Mouse (Mus musculus) MEL (cell line): Measurements from ENCODE around the gene Ttll11. TPM values are rescaled to one million over a fixed set of nuclear protein-coding genes. Genes with fewer than 3 reads are reported as not detected.

Experiments
- DNase-seq: peaks from one replicate; pipeline ENCODE4 v3.0.0; 2011; ENCODE audit warnings: low read depth, low spot score
- H3K27ac ChIP-seq: 2 replicates; pipeline ENCODE4 v1.5.1; 2012; ENCODE audit warnings: low read depth, mild to moderate bottlenecking, control low read depth, low read length, moderate library complexity; ENCODE audit not compliant: control insufficient read depth
- H3K27me3 ChIP-seq, 2 experiments: fragments of 150-350 bp in 1 of 2; sonication (generic) in 1 of 2; 2 replicates each; pipeline ENCODE4 v1.6.1; 2012; ENCODE audit warnings: low read length in 2 of 2, mild to moderate bottlenecking in 2 of 2, improper control_type of control experiment in 1 of 2, moderate library complexity in 1 of 2; ENCODE audit not compliant: insufficient read depth in 2 of 2, control insufficient read depth in 1 of 2
- H3K36me3 ChIP-seq, 2 experiments: 2 replicates each; pipeline ENCODE4 v1.6.1; 2012 to 2014; ENCODE audit warnings: low read length in 2 of 2, improper control_type of control experiment in 1 of 2, inconsistent platforms in 1 of 2, mild to moderate bottlenecking in 1 of 2; ENCODE audit not compliant: insufficient read depth in 2 of 2, control insufficient read depth in 1 of 2
- H3K4me1 ChIP-seq, 2 experiments: fragments of 150-350 bp in 1 of 2; sonication (generic) in 1 of 2; 2 replicates each; pipeline ENCODE4 v1.6.1; 2012; ENCODE audit warnings: low read length in 2 of 2, improper control_type of control experiment in 1 of 2, mild to moderate bottlenecking in 1 of 2; ENCODE audit not compliant: insufficient read depth in 2 of 2, control insufficient read depth in 1 of 2
- H3K4me3 ChIP-seq, 2 experiments: fragments of 150-350 bp in 1 of 2; sonication (generic) in 1 of 2; 2 replicates each; pipeline ENCODE4 v1.5.1; 2012; ENCODE audit warnings: low read depth in 2 of 2, low read length in 2 of 2, mild to moderate bottlenecking in 2 of 2, moderate library complexity in 2 of 2, control low read depth in 1 of 2, improper control_type of control experiment in 1 of 2; ENCODE audit not compliant: control insufficient read depth in 1 of 2, insufficient read depth in 1 of 2
- H3K79me2 ChIP-seq: 2 replicates; pipeline ENCODE4 v1.6.1; 2012; ENCODE audit warnings: mild to moderate bottlenecking, low read length, moderate library complexity; ENCODE audit not compliant: control insufficient read depth, poor library complexity, insufficient read depth
- H3K9ac ChIP-seq: 2 replicates; pipeline ENCODE4 v1.6.1; 2012; ENCODE audit warnings: low read depth, mild to moderate bottlenecking, control low read depth, low read length, moderate library complexity; ENCODE audit not compliant: control insufficient read depth, poor library complexity, severe bottlenecking
- H3K9me3 ChIP-seq: fragments of 150-350 bp; sonication (generic); replicated peaks from 2 replicates; pipeline ENCODE4 v1.6.1; 2012; ENCODE audit warnings: mild to moderate bottlenecking, low read length, improper control_type of control experiment, moderate library complexity; ENCODE audit not compliant: insufficient read depth
- CHD1 ChIP-seq: IDR thresholded peaks from 2 replicates; pipeline ENCODE4 v1.6.1; 2012; ENCODE audit warnings: low read depth, mild to moderate bottlenecking, inconsistent platforms, low read length, improper control_type of control experiment
- CHD2 ChIP-seq: IDR thresholded peaks from 2 replicates; pipeline ENCODE4 v1.6.1; 2011; ENCODE audit warnings: low read length, improper control_type of control experiment
- CTCF ChIP-seq, 3 experiments: IDR thresholded peaks in 2 of 3; conservative IDR thresholded peaks in 1 of 3; 2 replicates each; pipeline ENCODE4 v1.5.1; 2011 to 2012; ENCODE audit warnings: low read length in 3 of 3, low read depth in 2 of 3, mild to moderate bottlenecking in 2 of 3, improper control_type of control experiment in 1 of 3, inconsistent platforms in 1 of 3, mixed read lengths in 1 of 3, moderate library complexity in 1 of 3; ENCODE audit not compliant: control insufficient read depth in 1 of 3, insufficient read depth in 1 of 3, poor library complexity in 1 of 3, severe bottlenecking in 1 of 3
- ELF1 ChIP-seq: IDR thresholded peaks from 2 replicates; pipeline ENCODE4 v1.6.1; 2014; ENCODE audit warnings: low read depth, mild to moderate bottlenecking, inconsistent platforms, low read length, improper control_type of control experiment, moderate library complexity
- EP300 ChIP-seq, 2 experiments: IDR thresholded peaks; 2 replicates each; pipeline ENCODE4 v1.6.1; 2011; ENCODE audit warnings: improper control_type of control experiment in 2 of 2, low read length in 2 of 2, low read depth in 1 of 2, mild to moderate bottlenecking in 1 of 2
- ETS1 ChIP-seq: IDR thresholded peaks from 2 replicates; pipeline ENCODE4 v1.6.1; 2012; ENCODE audit warnings: low read depth, mild to moderate bottlenecking, inconsistent platforms, low read length, improper control_type of control experiment, moderate library complexity
- MEF2A ChIP-seq: IDR thresholded peaks from 2 replicates; pipeline ENCODE4 v1.6.1; 2014; ENCODE audit warnings: low read depth, mild to moderate bottlenecking, inconsistent platforms, low read length, improper control_type of control experiment; ENCODE audit not compliant: poor library complexity, insufficient replicate concordance, severe bottlenecking; ENCODE audit errors: extremely low read depth
- MYC ChIP-seq: IDR thresholded peaks from 2 replicates; pipeline ENCODE4 v1.6.1; 2011; ENCODE audit warnings: low read depth, mild to moderate bottlenecking, low read length, improper control_type of control experiment, moderate library complexity
- NELFE ChIP-seq: IDR thresholded peaks from 2 replicates; pipeline ENCODE4 v1.6.1; 2011; ENCODE audit warnings: low read depth, low read length, improper control_type of control experiment
- NRF1 ChIP-seq: IDR thresholded peaks from 2 replicates; pipeline ENCODE4 v1.6.1; 2014; ENCODE audit warnings: low read depth, mild to moderate bottlenecking, inconsistent platforms, low read length, improper control_type of control experiment, moderate library complexity; ENCODE audit not compliant: poor library complexity, insufficient read depth, severe bottlenecking
- POLR2AphosphoS2 ChIP-seq: IDR thresholded peaks from 2 replicates; pipeline ENCODE4 v1.6.1; 2011; ENCODE audit warnings: low read length, improper control_type of control experiment
- POLR2AphosphoS5 ChIP-seq: IDR thresholded peaks from 2 replicates; pipeline ENCODE4 v1.6.1; 2012; ENCODE audit warnings: low read depth, borderline replicate concordance, mild to moderate bottlenecking, inconsistent platforms, low read length, moderate library complexity, mixed read lengths
- RAD21 ChIP-seq: IDR thresholded peaks from 2 replicates; pipeline ENCODE4 v1.6.1; 2011; ENCODE audit warnings: mild to moderate bottlenecking, low read depth, low read length, improper control_type of control experiment
- SIN3A ChIP-seq: IDR thresholded peaks from 2 replicates; pipeline ENCODE4 v1.6.1; 2012; ENCODE audit warnings: low read length, improper control_type of control experiment, inconsistent platforms
- SMC3 ChIP-seq: IDR thresholded peaks from 2 replicates; pipeline ENCODE4 v1.6.1; 2011; ENCODE audit warnings: low read depth, low read length, improper control_type of control experiment
- TAL1 ChIP-seq: IDR thresholded peaks from 2 replicates; pipeline ENCODE4 v1.6.1; 2012; ENCODE audit warnings: mild to moderate bottlenecking, inconsistent platforms, low read length, moderate library complexity, mixed read lengths
- TBP ChIP-seq: IDR thresholded peaks from 2 replicates; pipeline ENCODE4 v1.8.0; 2011; ENCODE audit warnings: low read depth, low read length, improper control_type of control experiment
- ZMIZ1 ChIP-seq: IDR thresholded peaks from 2 replicates; pipeline ENCODE4 v1.6.1; 2012; ENCODE audit warnings: low read depth, mild to moderate bottlenecking, inconsistent platforms, low read length, improper control_type of control experiment, moderate library complexity
- ZNF384 ChIP-seq: IDR thresholded peaks from 2 replicates; pipeline ENCODE4 v1.6.1; 2012; ENCODE audit warnings: low read depth, mild to moderate bottlenecking, inconsistent platforms, low read length, improper control_type of control experiment
- polyA plus RNA-seq, 2 experiments: library from polyadenylated mRNA; stranded (reverse) in 1 of 2; unstranded in 1 of 2; fragments of >175 nt in 1 of 2; fragments of >200 nt in 1 of 2; gene quantifications; 2 replicates each; pipeline versions ENCODE4 v1.2.1 to v1.2.4; 2012; ENCODE audit warnings: low replicate concordance in 2 of 2, low read depth in 1 of 2; ENCODE audit not compliant: insufficient read length in 2 of 2, insufficient read depth in 1 of 2, missing spikeins in 1 of 2
- total RNA-seq: library from RNA; depleted of rRNA; stranded (reverse); fragments of 300-350 nt; gene quantifications from 2 replicates; pipeline ENCODE4 v1.2.3, GENCODE M21; 2012

The Ttll11 gene
- total and polyA plus RNA-seq, 3 experiments: 1.2 to 2.5 TPM; not detected in 1

DNA sequence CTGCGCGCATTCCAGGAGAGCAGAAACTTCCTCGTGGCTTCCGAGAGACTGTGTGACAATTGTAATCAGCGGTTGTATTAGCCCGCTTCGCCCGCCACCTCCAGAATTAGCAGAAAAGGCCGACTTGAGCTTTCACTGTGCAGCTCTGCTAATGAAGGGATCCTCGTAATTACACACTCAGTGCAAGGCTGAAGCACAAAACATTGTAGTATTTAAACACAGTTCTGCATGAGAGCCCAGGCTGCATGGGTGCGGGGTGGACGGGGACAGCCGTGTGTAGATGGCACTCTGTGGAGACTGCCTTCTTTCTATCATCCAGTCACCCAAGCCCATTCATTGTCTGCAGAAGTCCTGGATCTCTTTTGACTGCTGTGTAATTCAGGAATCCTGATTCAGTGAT is 173.8 kb downstream of the Ttll11 start:
- no peak overlapping the region for H3K27ac ChIP-seq
- H3K9ac ChIP-seq: no peak overlapping the region
- H3K4me1 ChIP-seq: no peaks in the 10 kb centered on the region
- no peak overlapping the region for H3K4me3 ChIP-seq
- H3K27me3 ChIP-seq: no peaks in the 10 kb centered on the region
- H3K9me3 ChIP-seq: no peaks in the 10 kb centered on the region
- H3K79me2 ChIP-seq: no peaks in the 10 kb centered on the region
- TF ChIP-seq TBP (no peak), ELF1 (no peak), ZNF384 (no peak), MYC (no peak), EP300 (IDR thresholded peaks at IDR 0.05; ENCODE audit: low read depth in 1 of 2, low read length in 2 of 2) (no peak), CHD2 (no peak), CHD1 (no peak), TAL1 (no peak), POLR2AphosphoS2 (no peak), SMC3 (no peak), RAD21 (no peak)
- no peaks in the 10 kb centered on the region for H3K36me3 ChIP-seq
- no peak for DNase-seq

GRCm38 (mm10) chr2:35803095-35803494 is 176.6 kb downstream of the Ttll11 start:
- Histone ChIP-seq H3K4me1 (no peaks in the 10 kb centered on the region), H3K36me3 (no peaks in the 10 kb centered on the region), H3K4me3 (no peak overlapping the region), H3K9me3 (no peaks in the 10 kb centered on the region), H3K27ac (no peak overlapping the region), H3K9ac (no peak overlapping the region)
- no peak for DNase-seq
- TF ChIP-seq NRF1 (no peak), ZNF384 (no peak), POLR2AphosphoS5 (no peak), ETS1 (no peak), ZMIZ1 (no peak), CHD1 (no peak), CTCF (IDR thresholded peaks at IDR 0.05 in 2 of 3, conservative IDR thresholded peaks at IDR 0.05 in 1 of 3; ENCODE audit: control insufficient read depth in 1 of 3, insufficient read depth in 1 of 3, low read depth in 2 of 3, low read length in 3 of 3, poor library complexity in 1 of 3, severe bottlenecking in 1 of 3) (no peak), SIN3A (no peak)
- TF ChIP-seq, all 39 proteins: peak for 0
- Histone ChIP-seq H3K79me2 (no peaks in the 10 kb centered on the region), H3K27me3 (no peaks in the 10 kb centered on the region)

- Histone ChIP-seq H3K9me3 (no peaks in the 10 kb centered on the region), H3K36me3 (no peaks in the 10 kb centered on the region), H3K79me2 (no peaks in the 10 kb centered on the region), H3K4me3 (no peak overlapping the region), H3K27ac (no peak overlapping the region), H3K4me1 (no peaks in the 10 kb centered on the region), H3K9ac (no peak overlapping the region), H3K27me3 (no peaks in the 10 kb centered on the region)
- TF ChIP-seq MEF2A: peak; percentile 63; the same call in 1 of the 2 replicates
- TF ChIP-seq NELFE: no peak
- DNase-seq: no peak
Observed at GRCm38 (mm10) chr2:35801759-35802158, 178.0 kb downstream of the Ttll11 start.
